Mouse (Mus musculus) limb, embryonic 11.5 days (tissue): ENCODE results near the gene Zfyve27. TPM values are rescaled to one million over a fixed set of nuclear protein-coding genes. Genes with fewer than 3 reads are reported as not detected.
A peak's percentile ranks its signal among the peaks of the same experiment; 100 is the strongest.

Experiments
- ATAC-seq: fragments of 200-750 bp; cut with Nextera tagmentation; 2 replicates; pipeline ENCODE4 v1.8.0; 2017; ENCODE audit warnings: low read depth; ENCODE audit not compliant: insufficient number of reproducible peaks, low FRiP score, low TSS enrichment
- DNase-seq: peaks from one replicate; pipeline ENCODE4 v3.0.0-alpha.2; 2015; ENCODE audit warnings: low spot score
- H3K27ac ChIP-seq: fragments of 300-500 bp; sonication (generic); replicated peaks from 2 replicates; pipeline ENCODE4 v1.5.1; 2014; ENCODE audit warnings: low read depth, mild to moderate bottlenecking, low read length
- H3K27me3 ChIP-seq: fragments of 300-500 bp; sonication (generic); 2 replicates; pipeline ENCODE4 v1.6.1; 2014; ENCODE audit warnings: mild to moderate bottlenecking, low read length, mixed read lengths; ENCODE audit not compliant: control insufficient read depth, insufficient read depth
- H3K36me3 ChIP-seq: fragments of 300-500 bp; sonication (generic); 2 replicates; pipeline ENCODE4 v1.6.1; 2014; ENCODE audit warnings: mild to moderate bottlenecking, low read length, moderate library complexity, mixed read lengths; ENCODE audit not compliant: control insufficient read depth, insufficient read depth
- H3K4me1 ChIP-seq: fragments of 300-500 bp; sonication (generic); 2 replicates; pipeline ENCODE4 v1.6.1; 2014; ENCODE audit warnings: low read length, mixed read lengths; ENCODE audit not compliant: control insufficient read depth, insufficient read depth
- H3K4me2 ChIP-seq: fragments of 300-500 bp; sonication (generic); 2 replicates; pipeline ENCODE4 v1.6.1; 2014; ENCODE audit warnings: low read depth, mild to moderate bottlenecking, moderate library complexity; ENCODE audit not compliant: severe bottlenecking
- H3K4me3 ChIP-seq: fragments of 300-500 bp; sonication (generic); 2 replicates; pipeline ENCODE4 v1.5.1; 2014; ENCODE audit warnings: low read depth, low read length
- H3K9ac ChIP-seq: fragments of 300-500 bp; sonication (generic); 2 replicates; pipeline ENCODE4 v1.6.1; 2014; ENCODE audit warnings: mild to moderate bottlenecking, low read length
- H3K9me3 ChIP-seq: fragments of 300-500 bp; sonication (generic); 2 replicates; pipeline ENCODE4 v1.6.1; 2016; ENCODE audit warnings: low read length; ENCODE audit not compliant: control insufficient read depth
- WGBS: fragments of 180-500 bp; shearing (Covaris S2); extraction: QIAGEN DNeasy Blood & Tissue Kit; methylation state at CpG from one replicate; pipeline ENCODE4 v1.1.7; 2014; 5-methylcytosine and 5-hydroxymethylcytosine counted together
- polyA plus RNA-seq: library from polyadenylated mRNA; unstranded; fragments of >200 nt; fragmentation: Nextera tagmentation; extraction: Ambion mirVana; gene quantifications from 2 replicates; pipeline ENCODE4 v1.2.1, GENCODE M21; 2014

Gene Zfyve27
- polyA plus RNA-seq, 1 experiment from 2014 or later, result 11.7 TPM

- ATAC-seq (no peak), DNase-seq (no peak)
- whole genome bisulfite sequencing, result 90% methylated on average over 5 of the region's 5 CpGs
- Histone ChIP-seq H3K27me3 (no peaks in the 10 kb centered on the region), H3K9ac (no peak overlapping the region), H3K4me3 (no peak overlapping the region), H3K4me2 (no peak overlapping the region), H3K4me1 (peaks cover 9% of the 10 kb centered on the region), H3K9me3 (no peaks in the 10 kb centered on the region), H3K36me3 (peaks cover 8% of the 10 kb centered on the region; the same call in 1 of the 2 replicates), H3K27ac (no peak overlapping the region)
Measured at GRCm38 (mm10) chr19:42127024-42127423, 36.7 kb upstream of the Zfyve27 start.

- H3K4me2 ChIP-seq, result peak overlapping the region; percentile 83
- ATAC-seq (no peak; the same call in 1 of the 2 replicates), DNase-seq (no peak)
- H3K4me1 ChIP-seq, result peaks cover 9% of the 10 kb centered on the region
- WGBS, result 6% methylated on average over 23 of the region's 23 CpGs
- H3K9me3 ChIP-seq, result no peaks in the 10 kb centered on the region
- peak overlapping the region; percentile 53 for H3K4me3 ChIP-seq
- H3K9ac ChIP-seq, result peak overlapping the region; percentile 67
- peaks cover 4% of the 10 kb centered on the region; the same call in 1 of the 2 replicates for H3K36me3 ChIP-seq
- H3K27me3 ChIP-seq, result no peaks in the 10 kb centered on the region
- peak overlapping the region; percentile 72 for H3K27ac ChIP-seq
Measured at GRCm38 (mm10) chr19:42128052-42128740, 35.6 kb upstream of the Zfyve27 start.

- H3K4me2 ChIP-seq, result peak within 1 kb of the TSS; percentile 83
- peak within 1 kb of the TSS; percentile 53 for H3K4me3 ChIP-seq
- peaks cover 1% of the 10 kb centered on the region; the same call in 1 of the 2 replicates for H3K36me3 ChIP-seq
- WGBS, result 0% methylated on average over 54 of the region's 54 CpGs
- peak within 1 kb of the TSS; percentile 72 for H3K27ac ChIP-seq
- peak; percentile 99 for DNase-seq
- ATAC-seq, result peak; percentile 97
- H3K4me1 ChIP-seq, result peaks cover 9% of the 10 kb centered on the region
- H3K27me3 ChIP-seq, result no peaks in the 10 kb centered on the region
- H3K9me3 ChIP-seq, result no peaks in the 10 kb centered on the region
- peak within 1 kb of the TSS; percentile 67 for H3K9ac ChIP-seq
Measured at GRCm38 (mm10) chr19:42128787-42129508, 34.8 kb upstream of the Zfyve27 start, which contains the start of gene Avpi1. Gene Avpi1 (minus strand): TSS chr19:42129059.

DNA sequence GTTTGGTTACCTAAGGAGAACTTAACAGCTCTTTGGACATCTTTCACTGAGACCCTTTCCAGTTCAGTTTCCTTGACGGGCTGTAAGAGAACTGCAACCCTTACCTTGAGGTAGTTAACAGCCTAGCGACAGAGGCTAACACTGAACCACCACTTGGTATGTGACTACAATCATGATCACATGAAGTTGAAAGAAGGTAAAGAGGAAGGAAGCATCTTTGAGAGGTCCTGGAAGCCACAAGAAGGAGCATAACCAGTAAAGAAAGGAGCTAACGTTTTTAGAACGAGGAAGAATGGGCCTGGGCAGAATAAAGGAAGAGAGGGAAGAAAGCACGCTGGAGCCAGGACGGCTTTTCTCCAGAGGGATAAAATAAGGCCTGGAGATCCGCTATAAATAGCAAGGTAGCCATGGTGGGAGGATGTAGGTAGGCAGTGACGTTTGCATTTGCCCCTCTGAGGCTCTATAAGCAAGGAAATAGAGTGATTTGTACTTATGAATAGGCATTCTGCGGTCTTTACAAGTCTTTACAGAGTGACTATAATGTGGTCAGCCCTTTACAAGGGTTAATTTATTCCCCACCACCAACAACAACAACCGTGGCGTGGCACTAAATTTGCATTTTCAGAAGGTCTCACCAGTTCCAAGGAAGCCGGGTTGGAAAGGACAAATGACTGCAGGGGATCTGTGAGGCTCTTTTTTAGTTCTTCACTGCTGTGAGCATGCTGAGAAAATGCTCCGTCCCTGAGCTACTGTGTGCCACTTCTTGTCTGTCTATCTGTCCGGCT is 34.0 kb upstream of the Zfyve27 start:
- Histone ChIP-seq H3K4me1 (peaks cover 9% of the 10 kb centered on the region), H3K36me3 (no peaks in the 10 kb centered on the region), H3K4me2 (peak overlapping the region; percentile 83), H3K27ac (peak overlapping the region; percentile 38; the same call in 1 of the 2 replicates), H3K4me3 (peak overlapping the region; percentile 53; the same call in 1 of the 2 replicates), H3K9me3 (no peaks in the 10 kb centered on the region), H3K9ac (peak overlapping the region; percentile 28), H3K27me3 (no peaks in the 10 kb centered on the region)
- WGBS, result 38% methylated on average over 14 of the region's 14 CpGs
- ATAC-seq (no peak; the same call in 1 of the 2 replicates), DNase-seq (no peak)

DNA sequence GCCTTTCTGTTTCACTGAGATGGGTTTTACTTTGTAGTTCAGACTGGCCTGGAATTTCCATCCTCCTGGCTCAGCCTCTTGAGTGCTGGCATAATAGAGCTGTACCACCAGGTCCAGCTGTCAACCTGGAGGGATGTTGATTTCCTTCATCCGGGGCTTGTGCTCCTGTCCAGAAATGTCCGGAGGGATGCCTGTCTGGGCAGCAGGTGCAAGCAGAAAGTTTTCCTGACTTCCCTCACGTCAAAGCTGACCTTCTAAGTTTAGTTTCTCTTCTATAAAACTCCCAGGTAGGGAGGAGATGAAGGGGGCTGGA is 33.5 kb upstream of the Zfyve27 start:
- Histone ChIP-seq H3K4me2 (no peak overlapping the region), H3K27ac (no peak overlapping the region)

GRCm38 (mm10) chr19:42131101-42131500 is 32.6 kb upstream of the Zfyve27 start:
- WGBS, result 77% methylated on average over 5 of the region's 5 CpGs
- no peak overlapping the region for H3K9ac ChIP-seq

More for the DNA sequence above, 33.5 kb upstream of the Zfyve27 start:
- no peak for ATAC-seq
- no peak for DNase-seq
- Histone ChIP-seq H3K9me3 (no peaks in the 10 kb centered on the region), H3K36me3 (no peaks in the 10 kb centered on the region), H3K4me3 (no peak overlapping the region), H3K4me1 (peaks cover 9% of the 10 kb centered on the region), H3K27me3 (no peaks in the 10 kb centered on the region), H3K9ac (no peak overlapping the region)
- 75% methylated on average over 3 of the region's 3 CpGs for WGBS

DNA sequence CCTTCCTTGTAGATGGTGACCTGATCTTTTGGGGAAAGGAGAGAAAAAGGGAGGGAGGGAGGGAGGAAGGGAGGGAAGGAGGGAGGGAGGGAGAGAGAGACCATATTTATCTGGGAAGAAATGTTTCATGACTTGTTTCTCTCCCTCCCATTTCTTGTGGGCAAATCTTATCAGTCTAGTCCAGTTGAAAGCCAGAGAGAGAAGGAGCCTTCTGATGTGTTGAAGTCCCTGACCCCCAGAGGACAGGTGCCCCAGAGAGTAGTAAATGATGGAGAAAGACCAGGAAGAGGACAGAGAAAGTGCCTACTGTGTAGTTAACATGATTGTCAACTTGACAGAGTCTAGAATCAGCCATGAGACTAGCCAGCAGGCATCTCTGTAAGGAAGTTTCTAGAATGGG is 28.7 kb upstream of the Zfyve27 start:
- Histone ChIP-seq H3K4me1 (no peaks in the 10 kb centered on the region), H3K9me3 (no peaks in the 10 kb centered on the region), H3K27me3 (no peaks in the 10 kb centered on the region), H3K4me2 (no peak overlapping the region), H3K9ac (no peak overlapping the region), H3K36me3 (no peaks in the 10 kb centered on the region), H3K27ac (no peak overlapping the region), H3K4me3 (no peak overlapping the region)
- no peak for ATAC-seq
- no peak for DNase-seq

More at GRCm38 (mm10) chr19:42131101-42131500, 32.6 kb upstream of the Zfyve27 start:
- Histone ChIP-seq H3K9me3 (no peaks in the 10 kb centered on the region), H3K27ac (no peak overlapping the region), H3K27me3 (no peaks in the 10 kb centered on the region), H3K4me2 (no peak overlapping the region), H3K36me3 (no peaks in the 10 kb centered on the region), H3K4me1 (peaks cover 9% of the 10 kb centered on the region), H3K4me3 (no peak overlapping the region)
- ATAC-seq (no peak), DNase-seq (no peak)

DNA sequence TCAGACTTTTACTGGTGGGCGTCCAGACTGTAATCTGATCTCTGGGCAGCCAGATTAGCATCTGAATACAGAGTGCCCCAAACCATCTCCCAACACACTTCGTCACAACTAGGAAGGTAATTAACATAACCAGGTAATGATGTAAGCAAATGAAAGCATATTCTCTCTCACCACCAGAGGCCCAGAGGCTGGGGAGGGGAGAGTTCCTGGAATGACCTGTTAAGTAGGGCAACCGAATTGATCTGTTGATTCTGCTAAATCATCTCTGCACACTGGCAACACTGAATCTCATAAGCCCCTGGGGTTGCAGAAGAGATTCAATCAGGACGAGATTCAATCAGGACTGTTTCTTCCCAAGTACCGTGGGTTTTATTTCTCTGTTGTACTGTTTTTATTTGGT is 27.6 kb upstream of the Zfyve27 start:
- Histone ChIP-seq H3K9ac (no peak overlapping the region), H3K36me3 (no peaks in the 10 kb centered on the region), H3K27ac (no peak overlapping the region), H3K4me1 (no peaks in the 10 kb centered on the region), H3K4me2 (no peak overlapping the region), H3K9me3 (no peaks in the 10 kb centered on the region), H3K27me3 (no peaks in the 10 kb centered on the region), H3K4me3 (no peak overlapping the region)
- ATAC-seq (no peak), DNase-seq (no peak)
- 25% methylated on average over 5 of the region's 5 CpGs for WGBS
